Mouse (Mus musculus) myocyte (in vitro differentiated cells): ENCODE data around the gene Hid1. TPM values are rescaled to one million over a fixed set of nuclear protein-coding genes. Genes with fewer than 3 reads are reported as not detected.

Experiments
- H3K27me3 ChIP-seq: one replicate; pipeline ENCODE4 v1.6.1; 2011; ENCODE audit not compliant: control insufficient read depth, insufficient read depth, insufficient read length
- H3K36me3 ChIP-seq: one replicate; pipeline ENCODE4 v1.6.1; 2011; ENCODE audit not compliant: control insufficient read depth, insufficient read depth
- H3K4me2 ChIP-seq: one replicate; pipeline ENCODE4 v1.6.1; 2011; ENCODE audit warnings: low read depth, control low read depth
- H3K4me3 ChIP-seq: one replicate; pipeline ENCODE4 v1.5.1; 2011; ENCODE audit warnings: mild to moderate bottlenecking, control low read depth, moderate library complexity
- H3K79me2 ChIP-seq: one replicate; pipeline ENCODE4 v1.6.1; 2011; ENCODE audit not compliant: control insufficient read depth, insufficient read depth
- H3ac ChIP-seq: one replicate; pipeline ENCODE4 v1.6.1; 2011; ENCODE audit not compliant: control insufficient read depth, insufficient read length
- CEBPB ChIP-seq: IDR thresholded peaks from 2 replicates; pipeline ENCODE4 v1.6.1; 2011; ENCODE audit warnings: mild to moderate bottlenecking, moderate library complexity; ENCODE audit not compliant: poor library complexity, insufficient read depth, severe bottlenecking
- E2F4 ChIP-seq: IDR thresholded peaks from one replicate; pipeline ENCODE4 v1.6.1; 2011; ENCODE audit warnings: mild to moderate bottlenecking, control low read depth, moderate library complexity; ENCODE audit not compliant: insufficient read depth
- MAX ChIP-seq: IDR thresholded peaks from one replicate; pipeline ENCODE4 v1.6.1; 2011; ENCODE audit warnings: low read depth, mild to moderate bottlenecking, control low read depth
- MYOD1 ChIP-seq, 3 experiments: IDR thresholded peaks; one replicate each; pipeline ENCODE4 v1.6.1; 2011; ENCODE audit warnings: control low read depth in 2 of 3, low read depth in 2 of 3, mild to moderate bottlenecking in 2 of 3, moderate library complexity in 1 of 3; ENCODE audit not compliant: insufficient read length in 2 of 3, control insufficient read depth in 1 of 3
- MYOG ChIP-seq, 3 experiments: IDR thresholded peaks; one replicate each; pipeline ENCODE4 v1.6.1; 2011; ENCODE audit warnings: control low read depth in 2 of 3, low read depth in 2 of 3, mild to moderate bottlenecking in 2 of 3; ENCODE audit not compliant: insufficient read length in 2 of 3, control insufficient read depth in 1 of 3, insufficient read depth in 1 of 3
- POLR2A ChIP-seq: IDR thresholded peaks from one replicate; pipeline ENCODE4 v1.6.1; 2011; ENCODE audit warnings: low read depth, mild to moderate bottlenecking, control low read depth, moderate library complexity; ENCODE audit not compliant: insufficient read length
- POLR2AphosphoS2 ChIP-seq: IDR thresholded peaks from one replicate; pipeline ENCODE4 v1.6.1; 2011; ENCODE audit warnings: low read depth, control low read depth; ENCODE audit not compliant: insufficient read length
- REST ChIP-seq: IDR thresholded peaks from one replicate; pipeline ENCODE4 v1.6.1; 2011; ENCODE audit warnings: mild to moderate bottlenecking, control low read depth, moderate library complexity; ENCODE audit not compliant: insufficient read depth, insufficient read length
- SRF ChIP-seq: IDR thresholded peaks from one replicate; pipeline ENCODE4 v1.6.1; 2011; ENCODE audit warnings: low read depth; ENCODE audit not compliant: control insufficient read depth, insufficient read length
- TCF12 ChIP-seq: IDR thresholded peaks from one replicate; pipeline ENCODE4 v1.6.1; 2011; ENCODE audit warnings: mild to moderate bottlenecking, control low read depth; ENCODE audit not compliant: poor library complexity, insufficient read depth, severe bottlenecking
- TCF3 ChIP-seq: IDR thresholded peaks from one replicate; pipeline ENCODE4 v1.6.1; 2011; ENCODE audit warnings: low read depth, control low read depth; ENCODE audit not compliant: insufficient read length
- USF1 ChIP-seq: IDR thresholded peaks from one replicate; pipeline ENCODE4 v1.6.1; 2011; ENCODE audit warnings: low read depth, mild to moderate bottlenecking, control low read depth, moderate library complexity
- polyA plus RNA-seq: library from polyadenylated mRNA; unstranded; fragments of >200 nt; fragmentation: generic; extraction: Trizol; gene quantifications from one replicate; pipeline ENCODE4 v1.2.1, GENCODE M21; 2012; ENCODE audit warnings: missing spikeins

Gene Hid1
- polyA plus RNA-seq, 1 experiment = 63.1 TPM

GRCm38 (mm10) chr11:115383701-115384474 lies 16.3 kb upstream of the Hid1 start:
- H3ac ChIP-seq = no peak overlapping the region
- peaks cover 68% of the 10 kb centered on the region for H3K79me2 ChIP-seq
- no peaks in the 10 kb centered on the region for H3K27me3 ChIP-seq
- peak overlapping the region; percentile 71 for H3K4me3 ChIP-seq
- H3K36me3 ChIP-seq = peaks cover 8% of the 10 kb centered on the region
- H3K4me2 ChIP-seq = peak overlapping the region; percentile 66
- TF ChIP-seq POLR2AphosphoS2 (peak; percentile 31), TCF12 (no peak)

- Histone ChIP-seq H3K4me2 (peak overlapping the region; percentile 66), H3K79me2 (peaks cover 58% of the 10 kb centered on the region), H3ac (peak overlapping the region; percentile 86), H3K4me3 (peak overlapping the region; percentile 71), H3K27me3 (no peaks in the 10 kb centered on the region), H3K36me3 (peaks cover under 1% of the 10 kb centered on the region)
- TF ChIP-seq POLR2AphosphoS2 (peak; percentile 36), CEBPB (no peak), POLR2A (no peak), E2F4 (no peak)
Measured at GRCm38 (mm10) chr11:115382891-115383290, 15.3 kb upstream of the Hid1 start.

- Histone ChIP-seq H3K79me2 (peaks cover 48% of the 10 kb centered on the region), H3K27me3 (no peaks in the 10 kb centered on the region), H3K36me3 (no peaks in the 10 kb centered on the region), H3K4me2 (peak within 1 kb of the TSS; percentile 69), H3K4me3 (peak within 1 kb of the TSS; percentile 71), H3ac (peak within 1 kb of the TSS; percentile 86)
- TF ChIP-seq MYOD1 (IDR thresholded peaks at IDR 0.05; ENCODE audit: control insufficient read depth in 1 of 3, insufficient read length in 2 of 3, low read depth in 2 of 3) (peak in 1 of 3 experiments; percentile 21), REST (no peak), MYOG (IDR thresholded peaks at IDR 0.05; ENCODE audit: control insufficient read depth in 1 of 3, insufficient read depth in 1 of 3, insufficient read length in 2 of 3, low read depth in 2 of 3) (no peak), MAX (no peak), TCF3 (no peak), USF1 (no peak), POLR2AphosphoS2 (peak; percentile 98), E2F4 (no peak), POLR2A (peak; percentile 98), SRF (no peak), TCF12 (no peak)
Measured at GRCm38 (mm10) chr11:115381743-115382539, 14.4 kb upstream of the Hid1 start, which contains the start of gene Cdr2l. Cdr2l (plus strand) TSS chr11:115381916.

GRCm38 (mm10) chr11:115381276-115381675 lies 13.7 kb upstream of the Hid1 start:
- TF ChIP-seq MYOD1 (IDR thresholded peaks at IDR 0.05; ENCODE audit: control insufficient read depth in 1 of 3, insufficient read length in 2 of 3, low read depth in 2 of 3) (no peak), SRF (no peak), TCF12 (no peak), E2F4 (no peak), POLR2A (no peak), MYOG (IDR thresholded peaks at IDR 0.05; ENCODE audit: control insufficient read depth in 1 of 3, insufficient read depth in 1 of 3, insufficient read length in 2 of 3, low read depth in 2 of 3) (no peak), USF1 (no peak), REST (no peak), MAX (no peak), TCF3 (no peak), POLR2AphosphoS2 (no peak), CEBPB (no peak)
- H3K4me2 ChIP-seq = peak overlapping the region; percentile 69
- no peaks in the 10 kb centered on the region for H3K36me3 ChIP-seq
- no peaks in the 10 kb centered on the region for H3K27me3 ChIP-seq
- peak overlapping the region; percentile 86 for H3ac ChIP-seq
- peak overlapping the region; percentile 71 for H3K4me3 ChIP-seq
- peaks cover 42% of the 10 kb centered on the region for H3K79me2 ChIP-seq

- Histone ChIP-seq H3K79me2 (peaks cover 7% of the 10 kb centered on the region), H3K4me3 (no peak overlapping the region), H3K36me3 (no peaks in the 10 kb centered on the region), H3K27me3 (no peaks in the 10 kb centered on the region), H3K4me2 (no peak overlapping the region), H3ac (no peak overlapping the region)
- TF ChIP-seq USF1 (no peak), SRF (no peak), MYOD1 (IDR thresholded peaks at IDR 0.05; ENCODE audit: control insufficient read depth in 1 of 3, insufficient read length in 2 of 3, low read depth in 2 of 3) (no peak), CEBPB (no peak), TCF3 (no peak), MAX (no peak), TCF12 (no peak), POLR2A (no peak), MYOG (IDR thresholded peaks at IDR 0.05; ENCODE audit: control insufficient read depth in 1 of 3, insufficient read depth in 1 of 3, insufficient read length in 2 of 3, low read depth in 2 of 3) (no peak), E2F4 (no peak), REST (no peak), POLR2AphosphoS2 (no peak)
Measured at GRCm38 (mm10) chr11:115377854-115378253, 10.3 kb upstream of the Hid1 start.
